Mouse (Mus musculus) stomach, embryonic 14.5 days (tissue): ENCODE results near the gene Mbl1. TPM values are rescaled to one million over a fixed set of nuclear protein-coding genes. Genes with fewer than 3 reads are reported as not detected.

Experiments used
- polyA plus RNA-seq: library from polyadenylated mRNA; unstranded; fragments of >200 nt; fragmentation: Nextera tagmentation; extraction: Ambion mirVana; gene quantifications from 2 replicates; pipeline ENCODE4 v1.2.1, GENCODE M21; 2014

The Mbl1 gene
- polyA plus RNA-seq, 1 experiment from 2014 or later, result not detected

Other genes starting within 250 kb of the Mbl1 start
- gene Tspan14, start 184.7 kb upstream of the Mbl1 start, polyA plus RNA-seq, result 84.5 and 88.2 TPM in 2 replicates
- gene Fam213a, start 137.7 kb upstream of the Mbl1 start, polyA plus RNA-seq, result 42.7 and 45.8 TPM in 2 replicates
- gene Dydc2, start 82.2 kb upstream of the Mbl1 start, polyA plus RNA-seq, result not detected in 2 replicates
- not detected in 2 replicates for gene Dydc1, start 78.5 kb upstream of the Mbl1 start, polyA plus RNA-seq
- 1.2 TPM in 1 of 2 replicates, not detected in the other for gene Mat1a, start 46.4 kb upstream of the Mbl1 start, polyA plus RNA-seq
- not detected in 2 replicates for gene Sftpa1, start 19.7 kb upstream of the Mbl1 start, polyA plus RNA-seq
- gene Sftpd, start 33.7 kb downstream of the Mbl1 start, polyA plus RNA-seq, result 0.27 TPM in 1 of 2 replicates, not detected in the other
- 0.14 and 0.24 TPM in 2 replicates for gene Gm2832, start 127.3 kb downstream of the Mbl1 start, polyA plus RNA-seq
- gene Gm5798, start 197.2 kb downstream of the Mbl1 start, polyA plus RNA-seq, result not detected in 2 replicates
- gene Gm7945, start 234.9 kb downstream of the Mbl1 start, polyA plus RNA-seq, result not detected in 2 replicates